Mouse (Mus musculus): Measurements from ENCODE around the gene Olfr1279. TPM values are rescaled to one million over a fixed set of nuclear protein-coding genes. Genes with fewer than 3 reads are reported as not detected.

Gene Olfr1279
- not detected in 2 replicates for polyA plus RNA-seq (2012)

GRCm38 (mm10) chr2:111300374-111300773 lies at the start of gene Olfr1279:
Gene Olfr1279 (plus strand): TSS chr2:111300635.

GRCm38 (mm10) chr2:111254216-111254615 lies 46.2 kb upstream of the Olfr1279 start, which contains the start of gene Olfr1276:
Gene Olfr1276 (plus strand): TSS chr2:111254516.

GRCm38 (mm10) chr2:111274006-111274405 lies 26.4 kb upstream of the Olfr1279 start, which contains the start of gene Olfr1277:
Gene Olfr1277 (minus strand): TSS chr2:111274106.

GRCm38 (mm10) chr2:111289836-111290235 lies 10.6 kb upstream of the Olfr1279 start, which contains the start of gene Olfr1278:
Gene Olfr1278 (plus strand): TSS chr2:111290136.

GRCm38 (mm10) chr2:111313717-111314116 lies 13.3 kb downstream of the Olfr1279 start, which contains the start of gene Olfr1280:
Gene Olfr1280 (plus strand): TSS chr2:111314017.

GRCm38 (mm10) chr2:111326220-111326619 lies 25.8 kb downstream of the Olfr1279 start, which contains the start of gene Olfr1281:
Gene Olfr1281 (plus strand): TSS chr2:111326520.

GRCm38 (mm10) chr2:111335976-111336375 lies 35.5 kb downstream of the Olfr1279 start, which contains the start of gene Olfr1282:
Gene Olfr1282 (minus strand): TSS chr2:111336076.

Other genes with a start within 250 kb of the Olfr1279 start
- not detected in 2 replicates for gene Gm13941, start 194.7 kb upstream of the Olfr1279 start, polyA plus RNA-seq (2012)
- not detected in 2 replicates for gene Gm15130, start 147.7 kb upstream of the Olfr1279 start, polyA plus RNA-seq (2012)
- not detected in 2 replicates for gene 4930430A15Rik, start 71.0 kb upstream of the Olfr1279 start, polyA plus RNA-seq (2012)
- not detected in 2 replicates for gene Olfr1275, start 65.3 kb upstream of the Olfr1279 start, polyA plus RNA-seq (2012)
- not detected in 2 replicates for gene Olfr1276, start 46.1 kb upstream of the Olfr1279 start, polyA plus RNA-seq (2012)
- gene Olfr1277, start 26.5 kb upstream of the Olfr1279 start, polyA plus RNA-seq (2012): not detected in 2 replicates
- gene Olfr1278, start 10.5 kb upstream of the Olfr1279 start, polyA plus RNA-seq (2012): not detected in 2 replicates
- not detected in 2 replicates for gene Olfr1280, start 13.4 kb downstream of the Olfr1279 start, polyA plus RNA-seq (2012)
- not detected in 2 replicates for gene Olfr1281, start 25.9 kb downstream of the Olfr1279 start, polyA plus RNA-seq (2012)
- not detected in 2 replicates for gene Olfr1282, start 35.4 kb downstream of the Olfr1279 start, polyA plus RNA-seq (2012)
- gene Olfr1283, start 66.2 kb downstream of the Olfr1279 start, polyA plus RNA-seq (2012): not detected in 2 replicates
- not detected in 2 replicates for gene Olfr1284, start 74.9 kb downstream of the Olfr1279 start, polyA plus RNA-seq (2012)
- gene Olfr1286, start 122.5 kb downstream of the Olfr1279 start, polyA plus RNA-seq (2012): not detected in 2 replicates
- gene Olfr1287, start 148.5 kb downstream of the Olfr1279 start, polyA plus RNA-seq (2012): not detected in 2 replicates
- gene Olfr1288, start 173.5 kb downstream of the Olfr1279 start, polyA plus RNA-seq (2012): not detected in 2 replicates
- gene Olfr1289, start 180.2 kb downstream of the Olfr1279 start, polyA plus RNA-seq (2012): not detected in 2 replicates
- not detected in 2 replicates for gene Olfr1290, start 193.2 kb downstream of the Olfr1279 start, polyA plus RNA-seq (2012)
- not detected in 2 replicates for gene Olfr1291-ps1, start 196.5 kb downstream of the Olfr1279 start, polyA plus RNA-seq (2012)
- not detected in 2 replicates for gene Olfr1293-ps, start 224.6 kb downstream of the Olfr1279 start, polyA plus RNA-seq (2012)
- gene Olfr1294, start 239.7 kb downstream of the Olfr1279 start, polyA plus RNA-seq (2012): not detected in 2 replicates